Mouse (Mus musculus): Measurements from ENCODE around the gene Vegfa. TPM values are rescaled to one million over a fixed set of nuclear protein-coding genes. Genes with fewer than 3 reads are reported as not detected.

Gene Vegfa
- polyA plus RNA-seq, 1 experiment from 2014 or later = 4.6 TPM

DNA sequence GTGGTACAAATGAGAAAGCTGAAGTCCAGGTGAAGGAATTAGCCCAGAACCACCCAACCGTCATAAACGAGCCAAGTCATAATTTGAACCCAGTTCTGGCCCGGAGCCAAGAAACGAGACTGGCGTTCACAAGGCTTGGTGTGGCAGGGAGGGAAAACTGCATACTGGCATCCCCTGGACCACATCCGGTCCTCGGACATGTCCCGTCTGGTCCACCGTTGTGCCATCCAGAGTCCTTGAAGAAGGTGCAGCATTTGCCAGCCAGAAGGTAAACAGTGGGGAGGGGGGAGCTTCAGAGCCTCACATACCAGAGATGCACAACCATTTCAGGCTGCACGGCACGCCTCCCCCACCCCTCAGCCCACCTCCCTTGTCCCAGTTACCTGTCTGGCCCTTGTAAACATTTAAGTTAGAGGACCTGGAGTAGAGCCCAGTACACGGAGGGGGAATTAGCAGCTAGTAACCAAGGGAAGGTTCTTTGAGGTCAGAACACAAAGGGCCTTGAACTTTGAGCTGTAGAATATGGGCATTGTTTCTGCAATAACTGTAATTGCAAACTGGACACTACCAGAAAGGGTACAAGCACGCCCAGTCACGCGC lies 27.2 kb upstream of the Vegfa start:
- DNase-seq (ENCODE audit: low spot score) (no peak), ATAC-seq (replicated peaks; ENCODE audit: low FRiP score) (no peak)
- 80% methylated on average over 15 of the region's 15 CpGs for WGBS
- Histone ChIP-seq H3K4me1 (replicated peaks; ENCODE audit: control insufficient read depth, insufficient read depth, low read length) (peaks cover 14% of the 10 kb centered on the region), H3K9me3 (ENCODE audit: control insufficient read depth, low read length) (no peaks in the 10 kb centered on the region), H3K36me3 (ENCODE audit: control insufficient read depth, insufficient read depth, low read length) (no peaks in the 10 kb centered on the region), H3K27ac (ENCODE audit: low read depth, low read length) (no peak overlapping the region), H3K27me3 (replicated peaks; ENCODE audit: control insufficient read depth, insufficient read depth, low read length) (no peaks in the 10 kb centered on the region), H3K4me3 (ENCODE audit: low read depth, low read length) (no peak overlapping the region), H3K4me2 (no peak overlapping the region), H3K9ac (ENCODE audit: low read depth, low read length) (no peak overlapping the region)

DNA sequence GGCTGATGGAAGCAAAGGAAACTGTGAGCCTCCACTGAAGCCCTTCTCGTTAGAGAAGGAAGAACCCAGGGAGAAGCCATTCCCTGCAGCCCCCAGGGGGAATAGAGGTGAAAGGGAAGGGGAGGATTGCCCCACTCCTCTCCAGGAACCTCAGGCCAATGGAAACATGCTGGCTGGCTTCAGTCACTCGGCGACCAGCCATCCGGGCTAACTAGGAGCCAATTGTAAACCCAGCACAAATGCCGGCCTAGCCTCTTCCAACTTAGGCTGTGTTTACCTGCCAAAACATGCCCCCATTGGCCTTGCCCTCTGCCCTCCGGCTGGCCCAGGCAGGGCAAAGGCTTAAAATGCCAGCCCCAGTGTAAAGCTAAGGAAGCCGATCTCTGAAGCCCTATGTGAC lies 24.1 kb upstream of the Vegfa start:
- DNase-seq (ENCODE audit: low spot score) (no peak), ATAC-seq (replicated peaks; ENCODE audit: low FRiP score) (no peak)
- 55% methylated on average over 7 of the region's 7 CpGs for WGBS
- H3K27ac ChIP-seq (ENCODE audit: low read depth, low read length) = no peak overlapping the region
- H3K4me1 ChIP-seq (replicated peaks; ENCODE audit: control insufficient read depth, insufficient read depth, low read length) = peaks cover 6% of the 10 kb centered on the region
- no peaks in the 10 kb centered on the region for H3K36me3 ChIP-seq (ENCODE audit: control insufficient read depth, insufficient read depth, low read length)
- H3K9ac ChIP-seq (ENCODE audit: low read depth, low read length) = no peak overlapping the region
- H3K4me3 ChIP-seq (ENCODE audit: low read depth, low read length) = no peak overlapping the region
- no peaks in the 10 kb centered on the region for H3K9me3 ChIP-seq (ENCODE audit: control insufficient read depth, low read length)
- H3K4me2 ChIP-seq = no peak overlapping the region
- no peaks in the 10 kb centered on the region for H3K27me3 ChIP-seq (replicated peaks; ENCODE audit: control insufficient read depth, insufficient read depth, low read length)

GRCm38 (mm10) chr17:46055736-46056135 lies 23.6 kb upstream of the Vegfa start:
- Histone ChIP-seq H3K4me2 (no peak overlapping the region), H3K9ac (ENCODE audit: low read depth, low read length) (no peak overlapping the region), H3K27ac (ENCODE audit: low read depth, low read length) (no peak overlapping the region), H3K27me3 (replicated peaks; ENCODE audit: control insufficient read depth, insufficient read depth, low read length) (no peaks in the 10 kb centered on the region), H3K36me3 (ENCODE audit: control insufficient read depth, insufficient read depth, low read length) (no peaks in the 10 kb centered on the region), H3K4me3 (ENCODE audit: low read depth, low read length) (no peak overlapping the region), H3K9me3 (ENCODE audit: control insufficient read depth, low read length) (no peaks in the 10 kb centered on the region), H3K4me1 (replicated peaks; ENCODE audit: control insufficient read depth, insufficient read depth, low read length) (peaks cover 6% of the 10 kb centered on the region)
- ATAC-seq (replicated peaks; ENCODE audit: low FRiP score) (no peak), DNase-seq (ENCODE audit: low spot score) (no peak)
- WGBS = 74% methylated on average over 7 of the region's 7 CpGs

DNA sequence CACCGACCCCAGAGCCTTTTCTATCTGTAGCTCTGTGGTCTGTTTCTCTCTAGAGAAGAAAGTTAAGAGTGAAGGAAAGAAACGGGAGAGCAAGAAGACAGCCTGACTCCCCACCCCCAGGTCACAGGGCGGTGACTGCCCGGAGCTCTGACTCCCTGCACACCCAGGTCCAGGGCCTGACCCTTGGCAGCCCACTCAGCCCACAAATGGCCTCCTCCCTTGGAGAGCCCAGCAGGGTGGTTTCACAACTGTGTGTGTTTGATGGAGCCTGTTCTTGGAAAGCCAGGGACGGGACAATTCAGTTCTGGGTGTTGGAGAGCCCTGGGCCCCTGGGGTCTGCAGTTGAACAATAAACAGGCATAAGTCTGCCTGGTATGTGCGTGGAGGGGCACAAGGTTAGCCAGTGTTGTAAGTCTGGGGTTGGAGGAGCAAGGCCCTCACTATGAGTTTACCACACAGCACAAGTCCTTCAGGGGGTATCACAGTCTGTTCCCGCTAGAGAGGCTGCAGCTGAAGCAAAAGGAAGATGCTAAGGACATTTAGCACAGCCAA lies 21.2 kb upstream of the Vegfa start:
- Histone ChIP-seq H3K4me1 (replicated peaks; ENCODE audit: control insufficient read depth, insufficient read depth, low read length) (peaks cover 6% of the 10 kb centered on the region), H3K27ac (ENCODE audit: low read depth, low read length) (no peak overlapping the region), H3K9ac (ENCODE audit: low read depth, low read length) (no peak overlapping the region), H3K27me3 (replicated peaks; ENCODE audit: control insufficient read depth, insufficient read depth, low read length) (no peaks in the 10 kb centered on the region), H3K4me3 (ENCODE audit: low read depth, low read length) (no peak overlapping the region), H3K4me2 (no peak overlapping the region), H3K9me3 (ENCODE audit: control insufficient read depth, low read length) (no peaks in the 10 kb centered on the region), H3K36me3 (ENCODE audit: control insufficient read depth, insufficient read depth, low read length) (no peaks in the 10 kb centered on the region)
- DNase-seq (ENCODE audit: low spot score) = no peak
- no peak for ATAC-seq (replicated peaks; ENCODE audit: low FRiP score)
- WGBS = 70% methylated on average over 7 of the region's 7 CpGs

DNA sequence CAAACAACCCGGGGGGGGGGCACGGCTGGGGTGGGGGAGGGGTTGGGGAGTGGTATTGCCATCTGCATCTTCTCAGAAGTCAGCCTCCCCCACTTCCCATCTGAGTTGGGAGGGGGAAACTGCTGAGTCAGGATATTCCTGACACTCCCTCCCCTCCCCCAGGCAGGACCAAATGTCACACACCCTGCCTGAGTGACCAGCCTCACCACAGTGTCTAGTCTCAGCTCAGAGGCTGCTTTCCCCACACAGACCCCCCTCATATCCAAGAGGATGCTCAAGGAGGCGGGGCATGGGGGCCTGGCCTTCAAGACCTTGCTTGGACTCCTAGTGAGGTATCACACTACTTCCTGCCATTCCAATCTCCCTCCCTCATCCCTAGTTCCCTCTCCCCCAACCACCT lies 20.0 kb upstream of the Vegfa start:
- Histone ChIP-seq H3K4me2 (no peak overlapping the region), H3K9ac (ENCODE audit: low read depth, low read length) (no peak overlapping the region), H3K4me1 (replicated peaks; ENCODE audit: control insufficient read depth, insufficient read depth, low read length) (peaks cover 6% of the 10 kb centered on the region), H3K27ac (ENCODE audit: low read depth, low read length) (no peak overlapping the region), H3K27me3 (replicated peaks; ENCODE audit: control insufficient read depth, insufficient read depth, low read length) (no peaks in the 10 kb centered on the region), H3K4me3 (ENCODE audit: low read depth, low read length) (no peak overlapping the region), H3K36me3 (ENCODE audit: control insufficient read depth, insufficient read depth, low read length) (no peaks in the 10 kb centered on the region), H3K9me3 (ENCODE audit: control insufficient read depth, low read length) (no peaks in the 10 kb centered on the region; the same call in 1 of the 2 replicates)
- ATAC-seq (replicated peaks; ENCODE audit: low FRiP score) (no peak), DNase-seq (ENCODE audit: low spot score) (no peak)
- 21% methylated on average over 3 of the region's 3 CpGs for WGBS

DNA sequence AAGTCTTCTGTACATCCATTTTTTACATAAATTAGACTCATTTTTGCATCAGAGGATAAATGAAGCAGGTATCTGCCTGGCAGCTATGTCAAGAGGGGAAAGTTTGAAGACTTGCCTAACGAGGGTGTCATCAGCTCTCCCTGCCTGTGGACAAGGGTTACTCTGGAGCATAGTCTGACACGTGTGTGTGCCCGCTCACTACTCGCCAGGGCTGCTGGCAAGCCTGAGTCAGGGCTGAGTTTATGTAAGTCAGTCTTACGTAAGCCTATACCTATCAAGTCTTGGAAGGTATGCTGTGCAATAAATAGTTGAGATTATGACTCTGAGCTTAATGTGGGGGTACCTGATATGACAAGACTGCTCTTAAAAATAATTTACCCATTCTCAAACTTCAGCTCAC lies 19.2 kb upstream of the Vegfa start:
- H3K4me2 ChIP-seq = no peak overlapping the region
- no peak overlapping the region for H3K27ac ChIP-seq (ENCODE audit: low read depth, low read length)
- no peaks in the 10 kb centered on the region for H3K36me3 ChIP-seq (ENCODE audit: control insufficient read depth, insufficient read depth, low read length)
- ATAC-seq (replicated peaks; ENCODE audit: low FRiP score) = no peak
- peaks cover 3% of the 10 kb centered on the region for H3K4me1 ChIP-seq (replicated peaks; ENCODE audit: control insufficient read depth, insufficient read depth, low read length)
- no peak overlapping the region for H3K4me3 ChIP-seq (ENCODE audit: low read depth, low read length)
- H3K9me3 ChIP-seq (ENCODE audit: control insufficient read depth, low read length) = no peaks in the 10 kb centered on the region; the same call in 1 of the 2 replicates
- no peak for DNase-seq (ENCODE audit: low spot score)
- no peak overlapping the region for H3K9ac ChIP-seq (ENCODE audit: low read depth, low read length)
- H3K27me3 ChIP-seq (replicated peaks; ENCODE audit: control insufficient read depth, insufficient read depth, low read length) = no peaks in the 10 kb centered on the region
- WGBS = 72% methylated on average over 5 of the region's 5 CpGs

DNA sequence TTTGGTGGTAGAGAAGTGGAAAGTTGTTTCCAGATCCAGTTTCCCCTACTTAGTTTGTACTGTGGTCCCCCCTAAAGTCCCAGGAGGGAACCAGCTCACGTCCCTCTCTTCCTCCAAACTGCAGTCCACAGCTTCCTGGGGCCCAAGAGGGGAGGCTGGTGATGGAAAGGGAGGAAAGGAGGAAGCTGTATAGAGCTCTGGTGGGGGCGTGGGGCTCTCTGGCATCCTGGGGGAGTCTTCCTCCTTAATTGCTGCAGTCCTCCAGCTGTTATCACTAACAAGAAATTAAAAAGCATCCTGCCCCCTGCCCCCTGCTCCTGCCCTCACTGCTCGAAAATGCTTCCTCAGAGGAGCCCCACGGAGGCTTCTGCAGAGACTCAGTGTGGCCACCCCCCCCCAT lies 17.4 kb upstream of the Vegfa start:
- no peak for ATAC-seq (replicated peaks; ENCODE audit: low FRiP score)

GRCm38 (mm10) chr17:46048184-46048583 lies 16.0 kb upstream of the Vegfa start:
- Histone ChIP-seq H3K27ac (ENCODE audit: low read depth, low read length) (no peak overlapping the region), H3K4me2 (no peak overlapping the region), H3K9me3 (ENCODE audit: control insufficient read depth, low read length) (no peaks in the 10 kb centered on the region; the same call in 1 of the 2 replicates), H3K4me1 (replicated peaks; ENCODE audit: control insufficient read depth, insufficient read depth, low read length) (no peaks in the 10 kb centered on the region; the same call in 1 of the 2 replicates), H3K4me3 (ENCODE audit: low read depth, low read length) (no peak overlapping the region), H3K36me3 (ENCODE audit: control insufficient read depth, insufficient read depth, low read length) (no peaks in the 10 kb centered on the region), H3K27me3 (replicated peaks; ENCODE audit: control insufficient read depth, insufficient read depth, low read length) (no peaks in the 10 kb centered on the region), H3K9ac (ENCODE audit: low read depth, low read length) (no peak overlapping the region)
- 88% methylated on average over 4 of the region's 4 CpGs for WGBS
- DNase-seq (ENCODE audit: low spot score) (no peak), ATAC-seq (replicated peaks; ENCODE audit: low FRiP score) (no peak)

More for the DNA sequence above, 17.4 kb upstream of the Vegfa start:
- H3K9me3 ChIP-seq (ENCODE audit: control insufficient read depth, low read length) = no peaks in the 10 kb centered on the region; the same call in 1 of the 2 replicates
- no peaks in the 10 kb centered on the region; the same call in 1 of the 2 replicates for H3K4me1 ChIP-seq (replicated peaks; ENCODE audit: control insufficient read depth, insufficient read depth, low read length)
- no peak overlapping the region for H3K4me3 ChIP-seq (ENCODE audit: low read depth, low read length)
- WGBS = 34% methylated on average over 4 of the region's 4 CpGs
- H3K4me2 ChIP-seq = no peak overlapping the region
- no peaks in the 10 kb centered on the region for H3K36me3 ChIP-seq (ENCODE audit: control insufficient read depth, insufficient read depth, low read length)
- no peak overlapping the region for H3K9ac ChIP-seq (ENCODE audit: low read depth, low read length)
- DNase-seq (ENCODE audit: low spot score) = no peak
- no peaks in the 10 kb centered on the region for H3K27me3 ChIP-seq (replicated peaks; ENCODE audit: control insufficient read depth, insufficient read depth, low read length)
- H3K27ac ChIP-seq (ENCODE audit: low read depth, low read length) = no peak overlapping the region

DNA sequence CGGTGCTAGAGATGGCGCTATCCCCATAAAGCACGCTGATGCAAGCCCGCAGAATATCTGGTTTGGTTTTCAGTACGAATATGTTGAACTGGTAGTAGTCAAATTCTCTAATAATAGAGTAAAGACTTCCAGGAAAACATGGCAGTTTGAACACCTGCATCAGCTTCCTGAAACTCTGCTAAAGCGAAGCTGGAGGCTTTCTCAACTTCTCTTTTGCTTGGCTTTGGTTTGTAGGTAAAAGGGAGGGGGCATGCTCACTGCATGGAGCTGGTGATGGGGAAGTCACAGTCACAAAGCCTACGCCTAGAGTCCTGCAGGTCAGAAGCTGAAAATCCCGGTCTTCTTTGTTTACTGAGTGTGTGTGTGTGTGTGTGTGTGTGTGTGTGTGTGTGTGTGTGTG lies 13.6 kb upstream of the Vegfa start:
- Histone ChIP-seq H3K9me3 (ENCODE audit: control insufficient read depth, low read length) (no peaks in the 10 kb centered on the region; the same call in 1 of the 2 replicates), H3K4me3 (ENCODE audit: low read depth, low read length) (no peak overlapping the region), H3K4me2 (no peak overlapping the region), H3K9ac (ENCODE audit: low read depth, low read length) (no peak overlapping the region), H3K27ac (ENCODE audit: low read depth, low read length) (no peak overlapping the region), H3K27me3 (replicated peaks; ENCODE audit: control insufficient read depth, insufficient read depth, low read length) (no peaks in the 10 kb centered on the region), H3K36me3 (ENCODE audit: control insufficient read depth, insufficient read depth, low read length) (no peaks in the 10 kb centered on the region), H3K4me1 (replicated peaks; ENCODE audit: control insufficient read depth, insufficient read depth, low read length) (peaks cover 9% of the 10 kb centered on the region)
- ATAC-seq (replicated peaks; ENCODE audit: low FRiP score) (no peak), DNase-seq (ENCODE audit: low spot score) (no peak)
- 65% methylated on average over 8 of the region's 8 CpGs for WGBS

All from liver, embryonic 11.5 days (tissue).